Mouse (Mus musculus) Muller cell, postnatal 12 days (primary cell): Measurements from ENCODE around the gene Armc7.
"Not testable (repeated sequence)": the region's sequence is repeated elsewhere in the genome, so short reads cannot be mapped to it uniquely, and the experiment has no call there.

Experiments used
- DNase-seq: peaks from one replicate; pipeline ENCODE4 v3.0.0-alpha.2; 2015; ENCODE audit errors: inconsistent ontology term

Armc7 gene

DNA sequence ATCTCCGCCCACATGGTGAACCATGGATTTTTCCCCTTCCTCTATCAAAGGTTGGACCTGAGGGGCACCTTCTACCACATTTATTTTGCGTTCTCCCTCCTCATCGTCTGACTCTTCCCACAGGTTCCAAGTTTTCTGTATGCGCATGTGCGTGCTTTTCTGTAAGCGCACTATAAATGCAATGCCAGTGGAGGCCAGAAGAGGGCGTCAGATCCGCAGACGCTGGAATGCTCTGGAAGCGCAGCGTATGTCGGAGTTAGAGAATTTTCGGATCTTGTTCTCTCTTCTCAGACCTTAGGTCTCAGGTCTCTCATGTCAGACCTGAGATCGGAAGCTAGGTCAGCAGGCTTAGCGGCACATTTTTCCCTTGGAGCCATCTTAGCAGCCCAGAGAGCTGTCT lies 19.8 kb upstream of the Armc7 start:
- no peak for DNase-seq

- no peak for DNase-seq
Measured at GRCm38 (mm10) chr11:115456182-115456581, 19.3 kb upstream of the Armc7 start.

DNA sequence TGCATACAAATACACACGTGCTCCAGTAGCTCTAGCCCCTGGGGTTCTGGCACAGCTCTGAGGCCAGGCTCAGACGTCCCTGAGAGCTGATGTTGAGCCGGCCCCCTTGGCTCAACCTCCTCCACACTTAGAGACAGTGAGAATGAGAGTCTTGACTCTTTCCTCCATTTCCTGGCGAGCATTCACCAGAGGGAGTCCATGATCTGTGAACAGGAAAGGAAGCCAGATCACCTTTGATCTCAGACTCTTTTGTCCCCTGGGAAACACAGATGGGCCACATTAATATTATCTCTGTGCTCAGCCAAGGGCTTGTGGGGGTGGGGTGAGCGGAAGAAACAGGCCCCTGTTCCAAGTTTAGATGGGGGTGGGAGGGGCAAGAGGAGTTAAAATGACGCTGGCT lies 18.1 kb upstream of the Armc7 start:
- no peak for DNase-seq

GRCm38 (mm10) chr11:115460976-115461375 lies 14.5 kb upstream of the Armc7 start:
- DNase-seq = no peak

DNA sequence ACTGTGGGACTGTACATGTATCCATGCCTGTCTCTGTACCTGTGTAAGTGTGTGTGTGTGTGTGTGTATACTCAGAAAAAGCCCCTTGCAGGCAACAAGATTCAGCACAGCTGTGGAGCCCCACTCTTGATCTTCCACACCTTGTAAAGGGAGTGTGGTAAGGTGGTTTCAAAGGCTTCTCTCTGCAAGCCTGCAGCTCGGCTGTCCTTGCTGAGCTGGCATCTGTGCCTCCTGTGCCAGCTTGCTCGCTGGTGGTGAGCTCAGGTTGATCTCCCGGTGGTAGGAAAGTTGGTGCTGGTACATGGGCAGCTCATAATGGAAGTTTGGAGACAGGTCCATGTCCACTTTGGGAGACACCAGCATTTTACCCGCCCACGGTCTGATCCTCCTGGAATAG lies 13.6 kb upstream of the Armc7 start:
- DNase-seq = no peak

DNA sequence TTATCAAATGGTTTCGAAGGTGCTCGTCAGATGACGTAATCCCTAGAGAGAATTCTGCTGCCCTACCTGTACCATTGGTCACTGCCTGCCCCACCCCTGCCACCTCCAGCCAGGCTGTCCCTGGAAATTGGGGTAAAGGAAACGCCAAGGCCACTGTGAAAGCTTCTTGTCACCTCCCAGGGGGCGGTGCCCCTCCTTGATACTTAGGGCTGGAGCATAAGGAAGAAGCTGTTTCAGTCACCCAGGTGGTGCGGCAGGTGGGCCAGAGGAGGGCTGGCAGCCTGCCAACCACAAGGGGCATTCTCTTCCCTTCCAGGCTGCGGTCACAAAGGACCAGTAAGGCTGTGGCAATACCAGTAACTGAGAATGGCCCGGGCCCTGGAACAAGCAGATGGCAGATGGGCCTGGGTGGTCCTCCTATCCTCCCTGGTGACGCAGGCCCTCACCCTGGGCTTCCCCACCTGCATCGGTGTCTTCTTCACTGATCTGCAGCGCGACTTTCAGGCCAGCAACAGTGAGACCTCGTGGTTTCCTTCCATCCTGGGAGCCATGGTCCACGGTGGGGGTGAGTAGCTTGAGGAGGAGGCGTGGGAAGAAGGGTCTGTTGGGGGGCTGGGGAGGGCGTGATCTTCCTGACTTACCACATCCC lies 13.1 kb upstream of the Armc7 start, which contains the start of gene Slc16a5:
TSS of gene Slc16a5 (plus strand) at position 232 of the 649 bp plus-strand sequence.
- no peak for DNase-seq

DNA sequence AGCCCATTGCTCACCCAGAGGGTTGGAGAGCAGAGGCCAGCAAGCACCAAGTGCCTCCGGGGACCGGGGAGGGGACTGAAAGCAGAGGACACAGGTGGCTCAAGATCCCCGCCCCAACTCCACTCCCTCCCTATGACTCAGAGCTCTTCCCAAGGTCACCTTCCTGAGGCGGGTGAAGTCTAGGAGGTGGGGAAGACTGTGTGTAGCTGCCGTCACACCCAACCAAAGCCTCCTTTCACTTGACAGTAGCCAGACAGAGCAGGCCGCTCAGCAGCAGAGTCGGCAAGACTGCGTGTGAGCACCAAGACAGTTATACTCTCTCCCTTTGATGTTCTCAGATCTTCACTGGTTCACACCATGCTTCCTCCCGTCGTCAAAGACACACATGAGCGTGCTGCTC lies 12.1 kb upstream of the Armc7 start:
- no peak for DNase-seq

DNA sequence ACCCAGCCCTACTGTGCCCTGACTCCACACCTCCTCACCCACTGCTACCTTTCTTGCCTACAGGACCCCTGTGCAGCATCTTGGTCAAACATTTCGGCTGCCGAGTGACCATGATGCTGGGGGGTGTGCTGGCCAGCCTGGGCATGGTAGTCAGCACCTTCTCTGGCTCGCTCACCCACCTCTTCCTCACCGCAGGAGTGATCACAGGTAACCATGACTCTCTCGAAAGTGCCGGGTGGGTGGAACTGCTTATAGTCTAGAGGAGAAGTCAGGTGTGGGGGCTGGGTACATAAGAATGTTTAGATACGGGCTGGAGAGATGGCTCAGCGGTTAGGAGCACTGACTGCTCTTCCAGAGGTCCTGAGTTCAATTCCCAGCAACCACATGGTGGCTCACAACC lies 10.6 kb upstream of the Armc7 start:
- DNase-seq = no peak

DNA sequence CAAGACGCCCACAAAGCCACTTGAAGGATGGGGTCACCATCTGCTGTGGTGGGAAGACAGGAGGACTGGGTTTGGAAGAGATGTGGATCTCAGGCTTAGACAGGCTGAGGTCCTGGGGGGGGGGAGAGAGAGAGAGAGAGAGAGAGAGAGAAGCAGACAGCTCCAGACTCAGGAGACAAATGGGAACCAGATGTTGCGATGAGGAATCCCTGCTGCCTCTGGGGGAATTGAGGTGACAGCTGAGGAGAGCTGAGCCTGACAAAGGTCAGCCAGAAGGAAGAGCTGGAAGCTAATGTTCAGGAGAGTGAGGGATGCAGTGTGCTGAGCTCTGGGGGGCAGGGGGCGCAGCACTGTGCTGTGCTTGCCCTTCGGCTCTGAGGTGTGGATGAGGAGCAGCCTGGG lies 8.2 kb upstream of the Armc7 start:
- DNase-seq = no peak

DNA sequence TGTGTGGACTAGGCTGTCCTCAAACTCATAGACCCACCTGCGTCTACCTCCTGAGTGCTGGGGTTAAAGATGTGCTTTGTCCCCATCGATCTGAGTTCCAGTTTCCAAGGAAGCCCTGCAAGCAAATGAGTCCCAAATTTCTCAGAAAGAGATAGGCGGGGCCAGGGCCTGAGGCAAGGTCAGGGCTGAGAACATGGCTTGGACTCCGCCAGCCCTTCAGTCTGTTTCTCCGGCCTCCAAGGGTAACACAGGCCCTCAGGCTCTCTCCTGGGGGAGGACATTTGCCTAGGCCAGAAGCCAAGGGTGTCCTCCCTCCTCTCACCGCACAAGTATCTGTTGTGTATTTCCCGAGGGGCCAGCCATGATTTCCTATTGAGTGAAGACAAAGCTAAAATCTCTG lies 3.3 kb upstream of the Armc7 start:
- DNase-seq = no peak

- DNase-seq = peak; percentile 71
Measured at GRCm38 (mm10) chr11:115473626-115474275, 1.7 kb upstream of the Armc7 start.

DNA sequence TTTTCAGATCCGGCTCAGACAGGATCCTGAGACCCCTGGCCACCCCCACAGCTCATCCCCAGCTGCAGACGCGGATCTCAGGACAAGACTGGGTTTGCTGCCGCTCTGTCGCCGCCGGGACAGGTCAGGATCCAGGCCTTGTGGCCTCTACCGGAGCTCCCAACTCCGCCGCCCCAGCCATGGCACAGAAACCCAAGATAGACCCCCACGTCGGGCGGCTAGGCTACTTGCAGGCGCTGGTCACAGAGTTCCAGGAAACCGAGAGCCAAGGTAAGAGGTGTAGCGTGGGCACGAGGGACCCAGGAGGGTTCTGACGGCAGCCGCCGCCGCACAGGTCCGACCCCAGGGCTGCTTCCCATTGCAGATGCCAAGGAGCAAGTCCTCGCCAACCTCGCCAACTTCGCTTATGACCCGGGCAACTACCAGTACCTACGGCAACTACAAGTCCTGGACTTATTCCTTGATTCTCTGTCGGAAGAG lies 331 bp downstream of the Armc7 start:
- peak; percentile 10 for DNase-seq

DNA sequence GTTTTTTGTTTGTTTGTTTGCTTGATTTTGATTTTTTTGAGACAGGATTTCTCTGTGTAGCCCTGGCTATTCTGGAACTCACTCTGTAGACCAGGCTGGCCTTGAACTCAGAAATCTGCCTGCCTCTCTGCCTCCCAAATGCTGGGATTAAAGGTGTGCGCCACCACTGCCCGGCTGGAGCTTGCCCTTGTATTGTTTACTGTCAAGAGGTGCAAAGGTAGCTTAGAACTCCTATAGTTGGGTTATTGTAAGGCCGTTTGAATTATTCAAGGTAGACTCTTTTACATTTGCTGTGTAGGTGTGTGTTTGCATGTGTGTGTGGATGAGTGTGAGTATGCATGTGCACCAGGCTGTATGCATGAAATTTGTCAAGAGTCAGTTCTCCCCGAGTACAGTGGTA lies 1.2 kb downstream of the Armc7 start:
- DNase-seq = not testable (repeated sequence)

DNA sequence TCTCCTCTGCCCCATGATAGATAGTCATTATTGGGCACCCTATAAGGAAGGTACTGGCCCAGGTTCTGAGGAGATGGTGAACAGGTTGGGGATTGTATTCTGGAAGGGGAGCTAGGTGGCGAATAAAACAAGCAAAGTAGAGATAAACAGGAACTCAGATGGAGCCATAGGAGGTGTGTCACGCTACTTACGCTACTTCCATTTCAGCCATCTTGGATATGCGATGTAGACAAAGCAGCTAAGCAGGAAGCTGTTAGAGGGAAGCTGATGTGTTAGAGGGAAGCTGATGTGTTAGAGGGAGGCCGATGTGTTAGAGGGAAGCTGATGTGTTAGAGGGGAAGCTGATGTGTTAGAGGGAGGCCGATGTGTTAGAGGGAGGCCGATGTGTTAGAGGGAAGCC lies 1.9 kb downstream of the Armc7 start:
- not testable (repeated sequence) for DNase-seq

GRCm38 (mm10) chr11:115478296-115478938 lies 3.0 kb downstream of the Armc7 start:
- no peak for DNase-seq

DNA sequence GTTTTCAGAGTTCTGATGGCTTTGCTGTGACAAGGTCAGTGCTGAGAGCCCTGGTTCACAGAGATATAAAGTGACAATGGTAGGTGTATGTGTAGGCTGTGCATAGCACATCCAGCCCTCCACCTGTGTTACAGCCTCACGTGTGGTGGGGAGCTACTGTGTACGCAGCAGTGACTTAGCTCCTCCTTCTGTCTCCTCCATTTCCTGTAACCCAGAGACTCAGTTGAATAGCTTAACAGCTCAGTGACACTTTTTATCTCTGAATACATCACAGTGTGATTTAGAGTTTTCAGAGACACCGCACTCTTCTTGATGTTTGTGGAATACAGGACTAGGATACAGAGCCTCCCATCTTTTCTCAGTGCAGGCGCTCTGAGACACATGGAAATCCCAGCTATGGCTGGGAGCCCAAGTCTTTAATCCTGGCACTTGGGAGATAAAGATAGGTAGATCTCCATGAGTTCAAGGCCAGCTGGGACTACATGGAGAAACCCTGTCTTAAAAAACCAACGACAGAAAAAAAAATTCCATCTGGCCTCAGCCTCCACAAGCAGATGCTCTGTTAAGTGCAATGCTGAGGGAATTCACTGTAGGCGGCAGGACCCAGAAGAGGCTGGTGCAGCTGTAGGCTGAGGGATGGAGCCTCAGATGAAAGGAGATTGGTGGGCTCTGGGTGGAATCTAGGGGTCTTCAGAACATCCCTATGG lies 6.2 kb downstream of the Armc7 start:
- DNase-seq = no peak

- no peak for DNase-seq
Measured at GRCm38 (mm10) chr11:115483278-115483677, 7.8 kb downstream of the Armc7 start.

DNA sequence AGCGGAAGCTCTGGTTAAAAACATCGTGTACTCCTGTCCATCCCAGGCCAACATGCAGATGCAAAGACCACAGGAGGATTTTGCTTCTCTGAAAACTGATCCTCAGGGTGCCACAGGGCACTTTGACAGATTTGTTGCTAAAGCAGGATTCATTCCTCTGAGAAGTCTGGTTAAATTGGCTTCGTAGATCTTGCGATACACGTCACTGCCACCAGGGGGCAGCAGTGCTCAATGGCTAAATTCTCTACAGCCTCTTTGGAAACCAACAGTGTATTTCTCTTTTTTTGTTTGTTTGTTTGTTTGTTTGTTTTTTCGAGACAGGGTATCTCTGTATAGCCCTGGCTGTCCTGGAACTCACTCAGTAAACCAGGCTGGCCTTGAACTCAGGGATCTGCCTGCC lies 8.3 kb downstream of the Armc7 start:
- peak; percentile 44 for DNase-seq

GRCm38 (mm10) chr11:115485155-115485554 lies 9.7 kb downstream of the Armc7 start:
- no peak for DNase-seq

- DNase-seq = no peak
Measured at GRCm38 (mm10) chr11:115488551-115489104, 13.2 kb downstream of the Armc7 start.

GRCm38 (mm10) chr11:115490441-115491355 lies 15.2 kb downstream of the Armc7 start:
- DNase-seq = no peak
